Mouse (Mus musculus) midbrain, postnatal 0 days (tissue): Measurements from ENCODE around the gene Il31ra. TPM values are rescaled to one million over a fixed set of nuclear protein-coding genes. Genes with fewer than 3 reads are reported as not detected.

Experiments
- ATAC-seq: fragments of 200-750 bp; cut with Nextera tagmentation; 2 replicates; pipeline ENCODE4 v1.8.0; 2017; ENCODE audit warnings: moderate number of reproducible peaks, mild to moderate bottlenecking, moderate TSS enrichment, moderate library complexity; ENCODE audit not compliant: low FRiP score
- DNase-seq: peaks from one replicate; pipeline ENCODE4 v3.0.0-alpha.2; 2015; ENCODE audit warnings: low spot score
- H3K27ac ChIP-seq: fragments of 300-500 bp; sonication (generic); 2 replicates; pipeline ENCODE4 v1.5.1; 2014; ENCODE audit warnings: low read depth, mild to moderate bottlenecking, low read length, mixed read lengths
- H3K27me3 ChIP-seq: fragments of 300-500 bp; sonication (generic); 2 replicates; pipeline ENCODE4 v1.6.1; 2014; ENCODE audit warnings: low read length, control low read depth, mixed read lengths; ENCODE audit not compliant: insufficient read depth
- H3K36me3 ChIP-seq: fragments of 300-500 bp; sonication (generic); 2 replicates; pipeline ENCODE4 v1.6.1; 2014; ENCODE audit warnings: low read length, control low read depth, mixed read lengths; ENCODE audit not compliant: insufficient read depth
- H3K4me1 ChIP-seq: fragments of 300-500 bp; sonication (generic); 2 replicates; pipeline ENCODE4 v1.6.1; 2014; ENCODE audit warnings: mild to moderate bottlenecking, control low read depth, antibody characterized with exemption, low read length, mixed read lengths; ENCODE audit not compliant: insufficient read depth
- H3K4me2 ChIP-seq: fragments of 300-500 bp; sonication (generic); 2 replicates; pipeline ENCODE4 v1.6.1; 2014; ENCODE audit warnings: low read depth, mild to moderate bottlenecking, low read length, mixed read lengths; ENCODE audit not compliant: poor library complexity, severe bottlenecking
- H3K4me3 ChIP-seq: fragments of 300-500 bp; sonication (generic); 2 replicates; pipeline ENCODE4 v1.5.1; 2014; ENCODE audit warnings: low read depth, mild to moderate bottlenecking, low read length, moderate library complexity
- H3K9ac ChIP-seq: fragments of 300-500 bp; sonication (generic); replicated peaks from 2 replicates; pipeline ENCODE4 v1.6.1; 2014; ENCODE audit warnings: mild to moderate bottlenecking, low read length, moderate library complexity, mixed read lengths; ENCODE audit not compliant: poor library complexity, severe bottlenecking
- H3K9me3 ChIP-seq: fragments of 300-500 bp; sonication (generic); 2 replicates; pipeline ENCODE4 v1.6.1; 2016; ENCODE audit warnings: low read length, control low read depth
- CTCF ChIP-seq: IDR thresholded peaks from 2 replicates; pipeline ENCODE4 v1.5.1; 2016; ENCODE audit warnings: antibody characterized with exemption, mild to moderate bottlenecking
- WGBS: fragments of 180-500 bp; shearing (Covaris S2); extraction: QIAGEN DNeasy Blood & Tissue Kit; methylation state at CpG from one replicate; pipeline ENCODE4 v1.1.7; 2014; 5-methylcytosine and 5-hydroxymethylcytosine counted together
- polyA plus RNA-seq: library from polyadenylated mRNA; unstranded; fragments of >200 nt; fragmentation: Nextera tagmentation; extraction: Ambion mirVana; gene quantifications from 2 replicates; pipeline ENCODE4 v1.2.1, GENCODE M21; 2015
- total RNA-seq: library from RNA; depleted of rRNA; stranded (reverse); fragments of >200 nt; gene quantifications from 2 replicates; pipeline ENCODE4 v1.2.3, GENCODE M21; 2014

Gene Il31ra
- total and polyA plus RNA-seq, 2 experiments from 2014 or later, result 0.05 to 0.07 TPM

GRCm38 (mm10) chr13:112602607-112603006, 8.4 kb upstream of the Il31ra start:
- no peaks in the 10 kb centered on the region for H3K36me3 ChIP-seq

DNA sequence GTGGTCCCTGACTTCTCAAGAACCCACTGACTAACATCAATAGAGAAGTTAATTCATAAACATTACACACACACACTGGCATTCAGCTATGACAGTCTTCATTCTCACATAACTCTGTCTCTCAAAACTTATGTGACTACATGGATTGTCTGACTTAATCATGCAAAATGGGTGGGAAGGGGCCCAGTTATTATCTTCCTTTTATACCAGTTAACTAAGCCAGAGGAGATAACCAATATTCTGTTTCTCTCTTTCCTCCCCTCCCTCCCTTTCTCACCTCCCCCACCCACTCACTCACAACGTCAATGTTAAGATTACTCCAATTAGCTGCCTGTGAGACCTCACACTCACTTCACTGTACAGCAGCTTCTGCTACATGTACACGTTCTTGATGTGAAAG, 3.9 kb downstream of the Il31ra start:
- Histone ChIP-seq H3K9ac (no peak overlapping the region), H3K4me3 (no peak overlapping the region), H3K4me2 (no peak overlapping the region), H3K9me3 (no peaks in the 10 kb centered on the region), H3K27ac (no peak overlapping the region), H3K27me3 (no peaks in the 10 kb centered on the region), H3K36me3 (no peaks in the 10 kb centered on the region), H3K4me1 (no peaks in the 10 kb centered on the region)
- TF ChIP-seq CTCF, result no peak
- ATAC-seq (no peak), DNase-seq (no peak)
- 66% methylated on average over 2 of the region's 2 CpGs for WGBS

More at GRCm38 (mm10) chr13:112602607-112603006, 8.4 kb upstream of the Il31ra start:
- H3K4me3 ChIP-seq, result no peak overlapping the region
- no peak overlapping the region for H3K4me2 ChIP-seq
- ATAC-seq, result no peak
- no peak for TF ChIP-seq CTCF
- H3K9me3 ChIP-seq, result no peaks in the 10 kb centered on the region
- 93% methylated on average over 2 of the region's 2 CpGs for WGBS
- no peak for DNase-seq
- no peak overlapping the region for H3K27ac ChIP-seq
- H3K27me3 ChIP-seq, result no peaks in the 10 kb centered on the region
- H3K4me1 ChIP-seq, result no peaks in the 10 kb centered on the region
- no peak overlapping the region for H3K9ac ChIP-seq

- H3K4me3 ChIP-seq, result no peak overlapping the region
- ATAC-seq, result no peak
Observed at GRCm38 (mm10) chr13:112589625-112590024, 4.5 kb downstream of the Il31ra start.

DNA sequence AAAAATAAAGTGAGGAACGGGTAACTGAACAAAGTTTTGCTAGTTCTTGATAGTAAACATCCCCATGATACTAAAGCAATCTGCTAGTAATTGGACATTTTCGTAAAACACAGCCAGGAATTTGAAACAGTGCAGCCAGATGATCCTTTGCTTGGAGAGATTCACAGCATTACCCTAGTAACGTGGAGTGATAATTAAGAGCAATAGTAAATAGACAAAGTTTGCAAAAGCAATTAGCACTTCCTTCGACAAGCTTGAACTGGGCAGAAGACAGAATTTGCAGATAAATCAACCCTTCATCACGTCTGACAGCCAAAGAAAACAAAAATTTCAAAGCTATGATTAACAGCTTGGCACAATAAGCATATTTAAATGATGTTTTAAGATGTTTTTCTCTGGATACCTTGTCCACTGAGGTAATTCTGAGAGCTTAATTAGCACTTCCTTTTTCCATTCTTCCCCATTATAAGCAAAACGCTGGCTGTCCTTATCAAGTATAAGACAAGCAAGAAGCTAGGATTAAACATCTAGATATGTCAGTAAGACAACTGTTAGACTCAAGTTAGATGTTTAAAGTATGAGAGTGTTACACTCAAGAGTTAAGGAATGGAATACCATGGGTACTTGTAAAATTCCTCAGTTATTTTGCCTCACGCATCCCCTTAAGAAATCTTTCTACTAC, 9.5 kb downstream of the Il31ra start:
- H3K9ac ChIP-seq, result no peak overlapping the region
- ATAC-seq (no peak), DNase-seq (no peak)
- H3K27me3 ChIP-seq, result no peaks in the 10 kb centered on the region
- H3K4me2 ChIP-seq, result no peak overlapping the region
- no peaks in the 10 kb centered on the region for H3K36me3 ChIP-seq
- no peak for TF ChIP-seq CTCF
- H3K27ac ChIP-seq, result no peak overlapping the region
- no peaks in the 10 kb centered on the region for H3K9me3 ChIP-seq
- H3K4me1 ChIP-seq, result no peaks in the 10 kb centered on the region
- WGBS, result 76% methylated on average over 7 of the region's 7 CpGs
- H3K4me3 ChIP-seq, result no peak overlapping the region

More at GRCm38 (mm10) chr13:112589625-112590024, 4.5 kb downstream of the Il31ra start:
- no peaks in the 10 kb centered on the region for H3K36me3 ChIP-seq
- no peak for DNase-seq
- no peaks in the 10 kb centered on the region for H3K9me3 ChIP-seq
- no peaks in the 10 kb centered on the region for H3K4me1 ChIP-seq
- H3K9ac ChIP-seq, result no peak overlapping the region
- no peak for TF ChIP-seq CTCF
- no peaks in the 10 kb centered on the region for H3K27me3 ChIP-seq
- no peak overlapping the region for H3K27ac ChIP-seq
- H3K4me2 ChIP-seq, result no peak overlapping the region

DNA sequence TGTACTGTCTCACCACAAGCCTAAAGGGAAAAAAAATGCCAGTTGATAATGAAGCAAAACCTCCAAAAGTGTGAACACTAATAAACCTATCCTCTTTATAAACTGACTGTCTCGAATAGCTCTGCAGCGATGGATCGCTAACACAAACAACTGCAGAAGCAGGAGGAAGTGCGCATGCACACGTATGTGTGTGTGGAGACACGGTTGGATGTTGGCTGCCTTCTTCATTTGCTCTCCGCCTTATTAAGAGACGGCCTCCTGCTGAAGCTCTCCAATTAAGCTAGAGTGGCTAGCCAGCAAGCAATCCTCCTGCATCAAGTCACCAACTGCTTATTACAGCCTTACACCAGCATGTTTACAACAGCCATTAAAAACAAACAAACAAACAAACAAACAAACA, 11.9 kb downstream of the Il31ra start:
- Histone ChIP-seq H3K27ac (no peak overlapping the region), H3K4me1 (no peaks in the 10 kb centered on the region), H3K27me3 (no peaks in the 10 kb centered on the region), H3K4me3 (no peak overlapping the region), H3K4me2 (no peak overlapping the region), H3K9me3 (no peaks in the 10 kb centered on the region), H3K36me3 (no peaks in the 10 kb centered on the region), H3K9ac (no peak overlapping the region)
- TF ChIP-seq CTCF, result no peak
- 91% methylated on average over 8 of the region's 8 CpGs for WGBS
- ATAC-seq (no peak), DNase-seq (peak; percentile 21)

DNA sequence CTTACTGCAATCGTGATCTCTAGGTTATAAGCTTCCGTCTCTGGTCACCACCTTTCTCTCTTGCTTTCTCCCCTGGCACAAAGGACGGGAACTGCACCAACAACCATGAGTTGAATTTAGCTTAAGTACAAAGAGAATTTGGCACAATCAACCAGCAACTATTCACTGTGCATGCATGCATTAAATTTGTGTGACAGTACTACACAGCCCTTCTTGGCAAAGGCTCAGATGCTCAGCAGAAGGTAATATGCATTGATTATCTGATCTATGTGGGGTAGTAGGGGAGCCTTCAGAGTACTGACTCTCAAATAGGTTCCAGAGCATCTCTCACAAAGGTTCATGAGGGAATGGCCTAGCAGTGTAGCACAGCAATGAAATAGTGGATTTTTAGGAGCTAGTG, 12.4 kb downstream of the Il31ra start:
- H3K36me3 ChIP-seq, result no peaks in the 10 kb centered on the region
- DNase-seq, result peak; percentile 16
- no peak overlapping the region for H3K4me2 ChIP-seq
- no peaks in the 10 kb centered on the region for H3K27me3 ChIP-seq
- H3K4me3 ChIP-seq, result no peak overlapping the region
- ATAC-seq, result no peak
- 66% methylated on average over 3 of the region's 3 CpGs for WGBS
- no peak for TF ChIP-seq CTCF
- H3K4me1 ChIP-seq, result no peaks in the 10 kb centered on the region
- no peak overlapping the region for H3K27ac ChIP-seq
- H3K9ac ChIP-seq, result no peak overlapping the region
- H3K9me3 ChIP-seq, result no peaks in the 10 kb centered on the region
